Mouse (Mus musculus) liver, adult 2 months (tissue): ENCODE data around the gene Psma6.

Experiments
- CTCF ChIP-seq: fragments of 200-500 bp; IDR thresholded peaks from 2 replicates; pipeline ENCODE4 v1.5.1; 2011; ENCODE audit warnings: low read depth, low read length, control low read depth
- POLR2A ChIP-seq: fragments of 200-500 bp; IDR thresholded peaks from 2 replicates; pipeline ENCODE4 v1.6.1; 2011; ENCODE audit warnings: low read length, control low read depth; ENCODE audit not compliant: insufficient read depth; ENCODE audit errors: extremely low read depth

- no peak for TF ChIP-seq CTCF
- TF ChIP-seq POLR2A = no peak
Observed at GRCm38 (mm10) chr12:55453924-55454323, 69.9 kb downstream of the Psma6 start.
